Mouse (Mus musculus): ENCODE results near the gene Mecom. TPM values are rescaled to one million over a fixed set of nuclear protein-coding genes. Genes with fewer than 3 reads are reported as not detected.

Mecom gene
- polyA plus RNA-seq, 1 experiment from 2014 or later, result 10.3 TPM

DNA sequence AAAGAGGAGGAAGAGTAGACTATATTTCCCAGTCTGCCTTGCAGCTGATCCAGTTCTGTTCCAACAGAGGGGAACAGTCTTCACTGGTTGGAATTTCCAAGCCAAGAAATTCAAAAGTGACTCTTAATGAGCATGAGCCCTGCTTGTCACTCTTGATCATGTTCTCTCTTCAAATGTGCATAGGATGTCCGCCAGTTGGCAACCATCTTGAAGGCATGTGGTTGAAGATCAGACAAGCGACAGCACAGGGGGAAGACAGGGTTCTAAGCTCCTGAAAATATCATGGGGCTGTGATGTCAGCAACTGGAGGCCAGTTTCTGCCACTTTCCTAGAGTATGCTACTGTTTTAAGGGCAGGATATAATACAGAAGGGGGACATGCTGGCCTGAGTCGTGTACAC is 414.8 kb downstream of the Mecom start:
- no peaks in the 10 kb centered on the region for H3K36me3 ChIP-seq

GRCm38 (mm10) chr3:30132370-30132769 is 415.4 kb downstream of the Mecom start:
- Histone ChIP-seq H3K27me3 (no peaks in the 10 kb centered on the region), H3K9ac (no peak overlapping the region), H3K27ac (no peak overlapping the region), H3K9me3 (no peaks in the 10 kb centered on the region), H3K4me3 (no peak overlapping the region), H3K36me3 (no peaks in the 10 kb centered on the region), H3K4me1 (no peaks in the 10 kb centered on the region), H3K4me2 (no peak overlapping the region)
- 77% methylated on average over 2 of the region's 2 CpGs for WGBS
- no peak for ATAC-seq (ENCODE audit: insufficient number of reproducible peaks, insufficient read depth, low FRiP score, low TSS enrichment, low read depth)

More for the DNA sequence above, 414.8 kb downstream of the Mecom start:
- Histone ChIP-seq H3K9me3 (no peaks in the 10 kb centered on the region), H3K27me3 (no peaks in the 10 kb centered on the region), H3K4me1 (no peaks in the 10 kb centered on the region), H3K9ac (no peak overlapping the region), H3K4me2 (no peak overlapping the region), H3K4me3 (no peak overlapping the region), H3K27ac (no peak overlapping the region)
- no peak for ATAC-seq (ENCODE audit: insufficient number of reproducible peaks, insufficient read depth, low FRiP score, low TSS enrichment, low read depth)
- WGBS, result 62% methylated on average over 3 of the region's 3 CpGs

DNA sequence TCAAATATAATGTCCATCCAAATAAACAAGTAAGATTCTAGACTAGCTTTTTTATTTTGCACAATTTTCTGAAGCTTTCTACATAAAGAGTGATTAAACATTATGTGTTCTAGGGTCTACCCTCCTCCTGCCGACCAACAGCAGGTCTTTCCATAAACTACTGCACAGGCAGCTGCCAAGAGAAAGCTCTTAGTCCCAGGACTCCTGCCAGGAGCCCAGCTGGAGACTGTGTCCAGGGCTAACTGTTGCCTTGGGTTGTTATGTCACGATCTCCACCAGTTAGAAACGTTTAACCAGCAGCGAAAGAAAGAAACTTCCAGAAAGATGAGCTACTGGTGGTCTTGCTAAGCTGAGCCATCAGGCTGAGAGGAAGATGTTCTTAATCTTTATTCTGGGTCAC is 417.3 kb downstream of the Mecom start:
- Histone ChIP-seq H3K27me3 (no peaks in the 10 kb centered on the region), H3K9ac (no peak overlapping the region), H3K4me3 (no peak overlapping the region), H3K36me3 (no peaks in the 10 kb centered on the region), H3K27ac (no peak overlapping the region), H3K4me1 (no peaks in the 10 kb centered on the region), H3K4me2 (no peak overlapping the region), H3K9me3 (no peaks in the 10 kb centered on the region)
- 67% methylated on average over 4 of the region's 4 CpGs for WGBS
- ATAC-seq (ENCODE audit: insufficient number of reproducible peaks, insufficient read depth, low FRiP score, low TSS enrichment, low read depth), result no peak

- Histone ChIP-seq H3K36me3 (no peaks in the 10 kb centered on the region), H3K4me1 (no peaks in the 10 kb centered on the region), H3K9me3 (no peaks in the 10 kb centered on the region), H3K9ac (no peak overlapping the region), H3K4me2 (no peak overlapping the region), H3K4me3 (no peak overlapping the region), H3K27me3 (0 out of 2 replicates have a peak, but pooled peaks cover 4% of the 10 kb centered on the region), H3K27ac (no peak overlapping the region)
- ATAC-seq (ENCODE audit: insufficient number of reproducible peaks, insufficient read depth, low FRiP score, low TSS enrichment, low read depth), result no peak
- 79% methylated on average over 3 of the region's 3 CpGs for WGBS
Measured at GRCm38 (mm10) chr3:30122618-30123017, 425.2 kb downstream of the Mecom start.

GRCm38 (mm10) chr3:30120790-30121512 is 426.9 kb downstream of the Mecom start:
- Histone ChIP-seq H3K4me2 (no peak overlapping the region), H3K9ac (no peak overlapping the region), H3K9me3 (no peaks in the 10 kb centered on the region), H3K4me3 (no peak overlapping the region), H3K36me3 (no peaks in the 10 kb centered on the region), H3K27me3 (0 out of 2 replicates have a peak, but pooled peaks cover 4% of the 10 kb centered on the region), H3K4me1 (peaks cover 4% of the 10 kb centered on the region; the same call in 1 of the 2 replicates), H3K27ac (no peak overlapping the region)
- ATAC-seq (ENCODE audit: insufficient number of reproducible peaks, insufficient read depth, low FRiP score, low TSS enrichment, low read depth), result no peak
- WGBS, result 86% methylated on average over 8 of the region's 8 CpGs

DNA sequence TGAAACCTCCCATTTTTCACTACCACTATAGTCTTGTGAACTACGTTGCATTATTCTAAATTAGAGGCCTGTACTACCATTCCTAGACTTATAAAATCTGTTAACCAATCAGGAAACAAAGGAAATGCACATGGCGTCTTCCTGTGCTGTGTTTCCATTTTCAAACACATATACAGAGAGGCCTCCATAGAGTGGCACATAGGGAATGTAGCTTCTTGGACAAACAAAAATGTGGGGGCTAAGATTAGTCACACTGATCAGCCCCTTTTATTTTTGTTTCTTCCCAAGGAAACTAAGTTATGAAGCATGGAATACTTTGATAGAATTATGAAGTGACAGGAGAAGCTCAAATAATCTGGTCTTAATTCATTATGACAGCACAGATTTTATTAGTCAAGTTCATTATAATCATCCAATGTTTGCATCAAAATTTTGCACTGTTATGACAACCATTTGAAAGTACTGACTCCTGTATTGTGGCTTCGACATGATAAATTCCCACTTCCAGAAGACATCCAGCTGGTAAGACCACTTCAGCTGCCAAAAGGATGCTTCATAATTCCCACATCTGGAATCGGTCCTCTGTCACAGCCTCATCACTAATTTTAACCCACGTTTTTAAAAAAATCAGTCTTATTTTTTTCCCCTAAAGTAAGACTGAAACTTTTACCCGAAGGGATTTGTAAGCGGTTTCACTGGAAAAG is 429.1 kb downstream of the Mecom start:
- Histone ChIP-seq H3K4me1 (peaks cover 5% of the 10 kb centered on the region; the same call in 1 of the 2 replicates), H3K9me3 (no peaks in the 10 kb centered on the region), H3K9ac (no peak overlapping the region), H3K27ac (no peak overlapping the region), H3K36me3 (no peaks in the 10 kb centered on the region), H3K27me3 (0 out of 2 replicates have a peak, but pooled peaks cover 4% of the 10 kb centered on the region), H3K4me2 (no peak overlapping the region), H3K4me3 (no peak overlapping the region)
- ATAC-seq (ENCODE audit: insufficient number of reproducible peaks, insufficient read depth, low FRiP score, low TSS enrichment, low read depth), result no peak
- 55% methylated on average over 7 of the region's 7 CpGs for WGBS

- Histone ChIP-seq H3K36me3 (no peaks in the 10 kb centered on the region), H3K4me1 (peaks cover 7% of the 10 kb centered on the region; the same call in 1 of the 2 replicates), H3K27me3 (no peaks in the 10 kb centered on the region), H3K4me3 (no peak overlapping the region), H3K4me2 (no peak overlapping the region), H3K9ac (no peak overlapping the region), H3K9me3 (no peaks in the 10 kb centered on the region), H3K27ac (no peak overlapping the region)
- ATAC-seq (ENCODE audit: insufficient number of reproducible peaks, insufficient read depth, low FRiP score, low TSS enrichment, low read depth), result no peak
- 34% methylated on average over 3 of the region's 3 CpGs for WGBS
Measured at GRCm38 (mm10) chr3:30113249-30113770, 434.5 kb downstream of the Mecom start.

- no peak overlapping the region for H3K4me3 ChIP-seq
- no peaks in the 10 kb centered on the region for H3K36me3 ChIP-seq
- H3K27me3 ChIP-seq, result peaks cover 12% of the 10 kb centered on the region; the same call in 1 of the 2 replicates
- no peak overlapping the region for H3K4me2 ChIP-seq
- no peak overlapping the region for H3K27ac ChIP-seq
- H3K4me1 ChIP-seq, result peaks cover 19% of the 10 kb centered on the region
- 54% methylated on average over 9 of the region's 9 CpGs for WGBS
- ATAC-seq (ENCODE audit: insufficient number of reproducible peaks, insufficient read depth, low FRiP score, low TSS enrichment, low read depth), result 0 out of 2 replicates have a peak, but pooled peaks have one; percentile 62
- H3K9me3 ChIP-seq, result no peaks in the 10 kb centered on the region
- H3K9ac ChIP-seq, result no peak overlapping the region
Measured at GRCm38 (mm10) chr3:30107945-30108670, 439.7 kb downstream of the Mecom start.

GRCm38 (mm10) chr3:30106481-30106880 is 441.3 kb downstream of the Mecom start:
- H3K9me3 ChIP-seq, result no peaks in the 10 kb centered on the region
- H3K9ac ChIP-seq, result no peak overlapping the region
- peaks cover 19% of the 10 kb centered on the region for H3K4me1 ChIP-seq
- 54% methylated on average over 18 of the region's 18 CpGs for WGBS
- 0 out of 2 replicates have a peak overlapping the region, but pooled peaks have one; percentile 5 for H3K4me3 ChIP-seq
- peak overlapping the region; percentile 40 for H3K4me2 ChIP-seq
- ATAC-seq (ENCODE audit: insufficient number of reproducible peaks, insufficient read depth, low FRiP score, low TSS enrichment, low read depth), result no peak
- no peak overlapping the region for H3K27ac ChIP-seq
- peaks cover 12% of the 10 kb centered on the region; the same call in 1 of the 2 replicates for H3K27me3 ChIP-seq
- H3K36me3 ChIP-seq, result no peaks in the 10 kb centered on the region

DNA sequence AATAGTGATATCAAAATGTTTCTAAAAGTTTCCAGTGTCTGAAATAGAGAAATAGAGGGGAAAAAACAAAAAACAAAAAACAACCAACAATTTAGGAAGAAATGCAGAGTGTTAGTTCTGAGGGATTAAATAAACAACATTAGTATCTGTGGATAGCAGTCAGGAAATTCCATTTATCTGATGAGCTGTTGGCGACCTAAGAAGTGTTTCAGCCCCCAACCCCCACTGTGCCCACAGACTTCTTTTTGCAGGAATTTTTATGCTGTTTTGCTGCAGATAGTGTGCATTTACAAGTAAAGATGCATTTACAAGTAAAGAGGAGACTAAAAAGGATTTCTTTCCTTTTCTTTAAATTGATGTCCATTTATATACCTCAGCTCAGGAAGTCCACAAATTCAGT is 441.9 kb downstream of the Mecom start:
- Histone ChIP-seq H3K4me2 (no peak overlapping the region), H3K4me3 (no peak overlapping the region), H3K27me3 (peaks cover 12% of the 10 kb centered on the region; the same call in 1 of the 2 replicates), H3K36me3 (no peaks in the 10 kb centered on the region), H3K27ac (no peak overlapping the region), H3K9me3 (no peaks in the 10 kb centered on the region), H3K4me1 (peaks cover 19% of the 10 kb centered on the region), H3K9ac (no peak overlapping the region)
- ATAC-seq (ENCODE audit: insufficient number of reproducible peaks, insufficient read depth, low FRiP score, low TSS enrichment, low read depth), result no peak
- WGBS, result 16% methylated on average over 1 of the region's 1 CpGs

DNA sequence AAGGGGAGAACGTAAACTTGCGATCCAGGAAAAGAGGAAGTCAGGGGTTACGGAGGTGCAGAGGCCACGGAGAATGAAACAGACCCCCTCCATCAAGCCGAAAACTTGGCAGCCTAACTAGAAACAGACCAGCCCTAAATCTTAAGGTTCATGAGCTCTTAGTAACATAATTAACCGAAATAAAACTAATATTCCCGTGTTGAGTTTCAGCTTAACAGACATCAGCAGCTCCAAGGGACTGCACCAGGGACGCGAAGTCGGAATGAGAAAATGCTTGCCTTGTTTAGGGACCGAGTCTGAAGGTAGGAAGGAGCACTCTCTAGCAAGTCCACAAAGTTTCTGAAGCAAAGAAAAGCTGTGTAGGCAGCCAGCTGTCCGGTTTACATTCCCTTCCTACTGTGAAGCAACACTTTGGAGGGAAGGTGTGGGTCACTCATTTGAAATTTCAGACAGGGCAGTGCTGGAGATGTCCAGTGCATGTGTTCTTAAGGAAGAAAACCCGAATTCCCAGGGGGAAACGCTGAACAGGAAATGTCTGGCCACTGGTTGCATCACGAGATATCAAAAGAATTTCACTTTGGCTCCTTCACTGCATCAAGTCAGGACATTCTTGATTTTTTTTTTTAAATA is 442.5 kb downstream of the Mecom start:
- H3K9me3 ChIP-seq, result no peaks in the 10 kb centered on the region
- peak overlapping the region; percentile 51 for H3K4me2 ChIP-seq
- H3K9ac ChIP-seq, result no peak overlapping the region
- 15% methylated on average over 15 of the region's 15 CpGs for WGBS
- H3K27ac ChIP-seq, result no peak overlapping the region
- ATAC-seq (ENCODE audit: insufficient number of reproducible peaks, insufficient read depth, low FRiP score, low TSS enrichment, low read depth), result no peak
- peaks cover 12% of the 10 kb centered on the region; the same call in 1 of the 2 replicates for H3K27me3 ChIP-seq
- peaks cover 19% of the 10 kb centered on the region for H3K4me1 ChIP-seq
- peak overlapping the region; percentile 23 for H3K4me3 ChIP-seq
- H3K36me3 ChIP-seq, result no peaks in the 10 kb centered on the region

Data from embryonic facial prominence, embryonic 13.5 days (tissue).